Mouse (Mus musculus): ENCODE data around the gene Appl1.

GRCm38 (mm10) chr14:26981494-26982149, 10.6 kb upstream of the Appl1 start:
- TF ChIP-seq CTCF (conservative IDR thresholded peaks at IDR 0.05; ENCODE audit: insufficient read depth, insufficient read length, low read depth, low read length) (no peak; the same call in 1 of the 2 replicates), POLR2A (IDR thresholded peaks at IDR 0.05; ENCODE audit: low read depth, low read length) (no peak)

Measured in kidney, adult 2 months (tissue).